Mouse (Mus musculus): Measurements from ENCODE around the gene Vasp. TPM values are rescaled to one million over a fixed set of nuclear protein-coding genes. Genes with fewer than 3 reads are reported as not detected.

Vasp gene
- polyA plus RNA-seq, 1 experiment from 2014 or later, result 32.7 TPM

- Histone ChIP-seq H3K4me1 (replicated peaks; ENCODE audit: control insufficient read depth, insufficient read depth, low read length) (peaks cover 17% of the 10 kb centered on the region; the same call in 1 of the 2 replicates), H3K4me3 (replicated peaks; ENCODE audit: low read length) (peak within 1 kb of the TSS; percentile 30), H3K9me3 (ENCODE audit: control insufficient read depth, low read length) (no peaks in the 10 kb centered on the region), H3K36me3 (replicated peaks; ENCODE audit: control insufficient read depth, insufficient read depth) (no peaks in the 10 kb centered on the region), H3K27ac (no peak within 1 kb of the TSS), H3K4me2 (replicated peaks) (peak within 1 kb of the TSS; percentile 47), H3K27me3 (ENCODE audit: control insufficient read depth, insufficient read depth, low read length) (peaks cover 44% of the 10 kb centered on the region), H3K9ac (peak within 1 kb of the TSS; percentile 42)
- under 1% methylated on average over 46 of the region's 46 CpGs for WGBS
- DNase-seq (ENCODE audit: low spot score) (no peak), ATAC-seq (ENCODE audit: low FRiP score) (no peak)
Measured at GRCm38 (mm10) chr7:19279581-19280114, 8.0 kb upstream of the Vasp start, which contains the start of gene Ppm1n. Gene Ppm1n (minus strand): TSS chr7:19280064.

GRCm38 (mm10) chr7:19279052-19279451, 7.4 kb upstream of the Vasp start:
- H3K4me1 ChIP-seq (replicated peaks; ENCODE audit: control insufficient read depth, insufficient read depth, low read length), result peaks cover 11% of the 10 kb centered on the region; the same call in 1 of the 2 replicates
- ATAC-seq (ENCODE audit: low FRiP score), result no peak
- H3K4me3 ChIP-seq (replicated peaks; ENCODE audit: low read length), result peak overlapping the region; percentile 30
- H3K9ac ChIP-seq, result 0 out of 2 replicates have a peak overlapping the region, but pooled peaks have one; percentile 42
- peaks cover 44% of the 10 kb centered on the region for H3K27me3 ChIP-seq (ENCODE audit: control insufficient read depth, insufficient read depth, low read length)
- H3K36me3 ChIP-seq (replicated peaks; ENCODE audit: control insufficient read depth, insufficient read depth), result no peaks in the 10 kb centered on the region
- no peaks in the 10 kb centered on the region for H3K9me3 ChIP-seq (ENCODE audit: control insufficient read depth, low read length)
- no peak for DNase-seq (ENCODE audit: low spot score)
- WGBS, result 4% methylated on average over 34 of the region's 34 CpGs
- H3K4me2 ChIP-seq (replicated peaks), result peak overlapping the region; percentile 47
- no peak overlapping the region for H3K27ac ChIP-seq

GRCm38 (mm10) chr7:19276253-19276652, 4.6 kb upstream of the Vasp start:
- 42% methylated on average over 4 of the region's 4 CpGs for WGBS
- peaks cover 5% of the 10 kb centered on the region; the same call in 1 of the 2 replicates for H3K4me1 ChIP-seq (replicated peaks; ENCODE audit: control insufficient read depth, insufficient read depth, low read length)
- H3K4me2 ChIP-seq (replicated peaks), result no peak overlapping the region
- no peaks in the 10 kb centered on the region for H3K36me3 ChIP-seq (replicated peaks; ENCODE audit: control insufficient read depth, insufficient read depth)
- DNase-seq (ENCODE audit: low spot score) (no peak), ATAC-seq (ENCODE audit: low FRiP score) (no peak)
- H3K27ac ChIP-seq, result no peak overlapping the region
- H3K27me3 ChIP-seq (ENCODE audit: control insufficient read depth, insufficient read depth, low read length), result peaks cover 41% of the 10 kb centered on the region
- H3K9me3 ChIP-seq (ENCODE audit: control insufficient read depth, low read length), result no peaks in the 10 kb centered on the region
- H3K4me3 ChIP-seq (replicated peaks; ENCODE audit: low read length), result no peak overlapping the region
- no peak overlapping the region for H3K9ac ChIP-seq

- WGBS, result under 1% methylated on average over 36 of the region's 36 CpGs
- peak overlapping the region; percentile 86 for H3K27ac ChIP-seq
- ATAC-seq (ENCODE audit: low FRiP score) (peak; percentile 71), DNase-seq (ENCODE audit: low spot score) (peak; percentile 76)
- H3K27me3 ChIP-seq (ENCODE audit: control insufficient read depth, insufficient read depth, low read length), result peaks cover 2% of the 10 kb centered on the region; the same call in 1 of the 2 replicates
- H3K4me2 ChIP-seq (replicated peaks), result peak overlapping the region; percentile 89
- H3K9ac ChIP-seq, result peak overlapping the region; percentile 86
- H3K9me3 ChIP-seq (ENCODE audit: control insufficient read depth, low read length), result no peaks in the 10 kb centered on the region
- H3K36me3 ChIP-seq (replicated peaks; ENCODE audit: control insufficient read depth, insufficient read depth), result 0 out of 2 replicates have a peak, but pooled peaks cover 9% of the 10 kb centered on the region
- H3K4me3 ChIP-seq (replicated peaks; ENCODE audit: low read length), result peak overlapping the region; percentile 73
- H3K4me1 ChIP-seq (replicated peaks; ENCODE audit: control insufficient read depth, insufficient read depth, low read length), result peaks cover 20% of the 10 kb centered on the region
Measured at GRCm38 (mm10) chr7:19272173-19272764, 652 bp upstream of the Vasp start.

GRCm38 (mm10) chr7:19270509-19271237, 944 bp downstream of the Vasp start:
- DNase-seq (ENCODE audit: low spot score), result no peak
- H3K4me1 ChIP-seq (replicated peaks; ENCODE audit: control insufficient read depth, insufficient read depth, low read length), result peaks cover 23% of the 10 kb centered on the region
- no peaks in the 10 kb centered on the region for H3K9me3 ChIP-seq (ENCODE audit: control insufficient read depth, low read length)
- H3K4me2 ChIP-seq (replicated peaks), result peak overlapping the region; percentile 89
- H3K27me3 ChIP-seq (ENCODE audit: control insufficient read depth, insufficient read depth, low read length), result no peaks in the 10 kb centered on the region
- H3K27ac ChIP-seq, result peak overlapping the region; percentile 86
- no peak; the same call in 1 of the 2 replicates for ATAC-seq (ENCODE audit: low FRiP score)
- H3K4me3 ChIP-seq (replicated peaks; ENCODE audit: low read length), result peak overlapping the region; percentile 73
- peak overlapping the region; percentile 86 for H3K9ac ChIP-seq
- WGBS, result 1% methylated on average over 17 of the region's 21 CpGs
- 0 out of 2 replicates have a peak, but pooled peaks cover 11% of the 10 kb centered on the region for H3K36me3 ChIP-seq (replicated peaks; ENCODE audit: control insufficient read depth, insufficient read depth)

GRCm38 (mm10) chr7:19269721-19270441, 1.7 kb downstream of the Vasp start:
- Histone ChIP-seq H3K9ac (peak overlapping the region; percentile 86), H3K9me3 (ENCODE audit: control insufficient read depth, low read length) (no peaks in the 10 kb centered on the region), H3K4me2 (replicated peaks) (peak overlapping the region; percentile 89), H3K36me3 (replicated peaks; ENCODE audit: control insufficient read depth, insufficient read depth) (peaks cover 12% of the 10 kb centered on the region; the same call in 1 of the 2 replicates), H3K27me3 (ENCODE audit: control insufficient read depth, insufficient read depth, low read length) (no peaks in the 10 kb centered on the region), H3K4me1 (replicated peaks; ENCODE audit: control insufficient read depth, insufficient read depth, low read length) (peaks cover 23% of the 10 kb centered on the region), H3K4me3 (replicated peaks; ENCODE audit: low read length) (peak overlapping the region; percentile 73), H3K27ac (peak overlapping the region; percentile 86)
- 3% methylated on average over 19 of the region's 19 CpGs for WGBS
- ATAC-seq (ENCODE audit: low FRiP score), result no peak
- DNase-seq (ENCODE audit: low spot score), result no peak

GRCm38 (mm10) chr7:19268993-19269681, 2.5 kb downstream of the Vasp start:
- Histone ChIP-seq H3K36me3 (replicated peaks; ENCODE audit: control insufficient read depth, insufficient read depth) (peaks cover 20% of the 10 kb centered on the region), H3K4me2 (replicated peaks) (peak overlapping the region; percentile 89), H3K27me3 (ENCODE audit: control insufficient read depth, insufficient read depth, low read length) (no peaks in the 10 kb centered on the region), H3K4me3 (replicated peaks; ENCODE audit: low read length) (peak overlapping the region; percentile 73), H3K27ac (0 out of 2 replicates have a peak overlapping the region, but pooled peaks have one; percentile 86), H3K9ac (peak overlapping the region; percentile 86), H3K4me1 (replicated peaks; ENCODE audit: control insufficient read depth, insufficient read depth, low read length) (peaks cover 23% of the 10 kb centered on the region), H3K9me3 (ENCODE audit: control insufficient read depth, low read length) (no peaks in the 10 kb centered on the region)
- ATAC-seq (ENCODE audit: low FRiP score), result no peak
- DNase-seq (ENCODE audit: low spot score), result no peak
- 55% methylated on average over 10 of the region's 10 CpGs for whole genome bisulfite sequencing

- H3K4me3 ChIP-seq (replicated peaks; ENCODE audit: low read length), result no peak overlapping the region
- WGBS, result 79% methylated on average over 10 of the region's 10 CpGs
- DNase-seq (ENCODE audit: low spot score) (no peak), ATAC-seq (ENCODE audit: low FRiP score) (no peak)
- H3K36me3 ChIP-seq (replicated peaks; ENCODE audit: control insufficient read depth, insufficient read depth), result peaks cover 38% of the 10 kb centered on the region
- no peaks in the 10 kb centered on the region for H3K27me3 ChIP-seq (ENCODE audit: control insufficient read depth, insufficient read depth, low read length)
- H3K4me2 ChIP-seq (replicated peaks), result no peak overlapping the region
- no peak overlapping the region for H3K9ac ChIP-seq
- no peaks in the 10 kb centered on the region for H3K9me3 ChIP-seq (ENCODE audit: control insufficient read depth, low read length)
- no peak overlapping the region for H3K27ac ChIP-seq
- H3K4me1 ChIP-seq (replicated peaks; ENCODE audit: control insufficient read depth, insufficient read depth, low read length), result peaks cover 23% of the 10 kb centered on the region
Measured at GRCm38 (mm10) chr7:19267051-19267450, 4.6 kb downstream of the Vasp start.

Measured in hindbrain, embryonic 14.5 days (tissue).